Mouse (Mus musculus) gastrocnemius, postnatal 25 days (tissue): ENCODE measurements around the gene Serpinb6d. TPM values are rescaled to one million over a fixed set of nuclear protein-coding genes. Genes with fewer than 3 reads are reported as not detected.

Experiments used
- DNase-seq: peaks from one replicate; pipeline ENCODE4 v3.0.0; 2022
- long read RNA-seq, 2 experiments: library from polyadenylated mRNA; stranded (forward); transcript quantifications; one replicate each; pipeline ENCODE4 v2.0.0; 2021
- total RNA-seq, 2 experiments: library from RNA; stranded (reverse); gene quantifications; 1 replicate in 1 of 2; 2 replicates in 1 of 2; pipeline ENCODE4 v1.2.3; 2021

Gene Serpinb6d
- total RNA-seq: not detected
- long read RNA-seq, experiment 1: 0 reads
- long read RNA-seq, experiment 2: 0 reads

DNA sequence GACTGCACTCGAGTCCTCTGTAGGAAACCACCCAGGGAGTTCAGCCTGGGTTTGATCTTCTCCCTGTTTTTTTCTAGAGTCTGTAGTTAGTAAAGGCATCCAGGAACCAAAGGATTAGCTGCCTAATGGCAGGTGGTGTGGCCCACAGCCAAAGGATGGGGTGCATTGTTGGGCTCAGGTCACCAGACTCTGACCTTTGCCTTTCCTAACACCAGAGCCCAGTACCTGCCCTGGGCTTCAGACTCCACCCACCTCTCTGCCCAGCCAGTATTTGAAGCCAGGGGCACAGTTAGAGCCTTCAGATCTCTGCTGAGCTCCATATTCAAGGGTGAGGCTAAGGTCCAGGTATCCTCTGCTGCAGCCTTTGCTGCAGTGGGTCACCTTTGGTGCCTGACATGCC is at the start of gene Serpinb6d:
Gene Serpinb6d, plus strand, starts transcription at position 301 of the 400 bp plus-strand sequence.
- DNase-seq: no peak

DNA sequence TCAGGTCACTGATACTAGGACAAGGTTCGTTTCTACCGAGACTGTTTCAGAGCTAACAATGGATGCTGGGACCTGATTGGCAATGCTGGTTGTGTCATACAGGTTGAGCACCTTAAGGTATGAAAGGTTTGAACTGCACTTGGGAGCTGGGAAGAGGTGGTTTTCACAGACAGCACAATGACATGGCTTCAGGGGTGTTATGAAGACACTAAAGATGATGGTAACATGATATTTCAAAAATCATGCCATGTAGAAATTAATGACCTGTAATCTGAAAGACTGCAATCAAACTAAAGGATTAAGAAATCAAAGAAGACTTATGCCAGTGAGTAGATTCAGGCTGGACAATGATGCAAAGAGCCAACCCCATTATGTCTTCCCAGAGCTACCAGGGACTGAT is 38.3 kb upstream of the Serpinb6d start:
- no peak for DNase-seq

DNA sequence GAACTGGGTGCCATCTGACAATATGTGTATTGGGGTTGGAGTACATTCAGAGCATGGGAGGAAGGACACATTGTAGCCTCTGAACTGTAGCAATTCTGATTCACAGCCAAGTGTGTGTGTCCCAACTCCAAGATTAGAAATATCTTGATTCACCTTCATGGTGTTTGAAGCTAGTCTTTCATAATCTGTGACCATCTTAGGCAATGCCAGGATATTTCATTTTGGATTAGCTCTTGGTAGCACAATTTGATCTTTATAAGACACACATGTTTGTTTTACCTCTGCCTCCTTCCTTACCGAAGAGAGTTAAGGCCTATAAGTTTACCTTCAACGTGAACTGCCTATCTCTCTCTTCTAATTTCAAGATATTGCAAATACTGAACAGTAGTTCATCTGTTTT is 18.7 kb upstream of the Serpinb6d start:
- no peak for DNase-seq

- no peak for DNase-seq
These were observed 1.3 kb downstream of the Serpinb6d start for GRCm38 (mm10) chr13:33662550-33662949.

DNA sequence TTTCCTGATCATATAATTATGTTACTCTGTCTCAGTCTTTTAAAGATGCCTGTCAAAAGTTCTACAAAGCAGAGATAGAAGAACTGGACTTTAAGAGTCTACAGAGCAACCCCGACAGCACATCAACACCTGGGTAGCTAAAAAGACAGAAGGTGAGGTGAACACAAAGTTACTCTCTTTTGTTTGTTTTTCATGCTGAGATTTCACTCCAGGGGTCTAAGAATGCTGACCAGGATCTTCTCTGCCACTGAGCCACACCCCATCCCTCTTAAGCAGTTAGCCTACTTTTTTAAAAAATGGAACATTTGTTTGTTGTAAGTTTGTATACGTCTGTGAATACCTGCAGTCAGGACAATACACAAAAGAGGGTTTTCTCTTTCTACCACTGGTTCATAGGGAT is 59.1 kb downstream of the Serpinb6d start:
- no peak for DNase-seq

Other genes starting within 250 kb of the Serpinb6d start
- not detected for gene Serpinb9g, start 176.6 kb upstream of the Serpinb6d start, total RNA-seq
- not detected for gene Serpinb6e, start 182.0 kb downstream of the Serpinb6d start, total RNA-seq
- under 1 TPM in 1 of 2 experiments, not detected in 1; 0.20 TPM for gene Serpinb6c, start 244.3 kb downstream of the Serpinb6d start, total RNA-seq